Mouse (Mus musculus) E14TG2a.4 (cell line): ENCODE measurements at regions not wholly inside any gene's neighbourhood (a gene's known extent, or its start where the extent isn't known, plus 50 kb on each side); places are given as distances from the start of the nearest gene placed in this dataset.

ENCODE experiments used
- CTCF ChIP-seq: conservative IDR thresholded peaks from 2 replicates; pipeline ENCODE4 v1.5.1; 2014; ENCODE audit warnings: low read length
- NANOG ChIP-seq: IDR thresholded peaks from 2 replicates; pipeline ENCODE4 v1.6.1; 2014; ENCODE audit warnings: borderline replicate concordance, low read length, mixed read lengths
- POU5F1 ChIP-seq: IDR thresholded peaks from 2 replicates; pipeline ENCODE4 v1.6.1; 2014; ENCODE audit warnings: low read length, borderline replicate concordance

DNA sequence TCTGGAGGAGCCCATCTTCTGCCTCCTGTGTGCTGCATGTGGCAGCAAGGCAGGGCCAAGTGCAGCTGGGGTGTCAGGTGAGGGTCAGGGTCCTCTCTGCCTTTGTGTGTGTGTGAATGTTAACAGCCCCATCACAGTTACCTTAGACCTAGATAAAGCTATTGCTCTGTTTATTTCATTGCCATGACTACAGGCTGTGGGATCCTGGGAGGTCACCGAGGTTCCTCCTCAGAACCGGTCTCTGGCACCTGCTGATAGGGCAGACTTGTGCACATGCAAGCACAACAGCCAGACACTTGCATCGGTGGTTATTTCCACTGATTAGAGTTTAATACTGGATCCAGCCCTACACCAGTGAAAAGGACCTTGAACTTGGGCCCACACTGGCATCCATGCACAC is 278.6 kb upstream of the Eef2kmt start:
- no peak for TF ChIP-seq CTCF
- TF ChIP-seq NANOG, result no peak
- TF ChIP-seq POU5F1, result no peak
